Mouse (Mus musculus) brain, embryonic 14.5 days (tissue): ENCODE results near the gene Casz1.

ENCODE experiments used
- CTCF ChIP-seq: fragments of 200-500 bp; IDR thresholded peaks from 2 replicates; pipeline ENCODE4 v1.5.1; 2012; ENCODE audit warnings: inconsistent platforms, mild to moderate bottlenecking, moderate library complexity, borderline replicate concordance; ENCODE audit not compliant: insufficient read depth, insufficient read length; ENCODE audit errors: extremely low read depth
- POLR2A ChIP-seq: fragments of 200-500 bp; IDR thresholded peaks from 2 replicates; pipeline ENCODE4 v1.6.1; 2012; ENCODE audit warnings: mild to moderate bottlenecking, inconsistent platforms, borderline replicate concordance; ENCODE audit not compliant: poor library complexity, insufficient read depth, insufficient read length, severe bottlenecking; ENCODE audit errors: extremely low read depth

DNA sequence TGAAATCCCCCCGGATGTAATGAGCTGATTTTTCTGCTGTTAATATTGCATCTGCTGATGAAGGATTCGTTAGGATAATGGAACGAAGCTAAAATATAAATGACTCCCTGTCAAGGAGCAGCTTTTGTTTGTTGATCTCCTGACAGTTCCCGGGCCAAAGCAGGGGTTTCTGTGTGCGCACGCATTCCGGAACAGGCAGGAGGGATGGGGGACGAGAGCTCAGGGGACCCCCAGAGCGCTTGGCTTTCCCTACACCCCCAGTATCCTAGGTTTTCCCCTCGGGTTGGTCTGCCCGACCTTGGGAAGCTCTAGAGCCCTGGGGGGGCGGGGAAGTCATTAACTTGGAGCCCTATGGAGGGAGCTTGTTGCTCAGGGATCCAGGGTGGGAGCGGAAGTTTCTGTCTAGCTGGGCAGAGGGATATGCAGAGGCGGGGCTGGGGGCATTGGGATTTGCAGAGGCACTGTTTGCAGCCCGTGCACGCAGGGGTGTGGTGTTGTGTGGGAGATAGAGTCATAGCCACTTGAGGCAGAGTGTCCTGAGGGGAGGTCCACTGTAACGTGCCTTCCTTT lies 78.2 kb downstream of the Casz1 start:
- TF ChIP-seq CTCF (no peak), POLR2A (no peak)
